Mouse (Mus musculus) liver, adult 2 months (tissue): Measurements from ENCODE around the gene Rpl4.
"Not testable (repeated sequence)": the region's sequence is repeated elsewhere in the genome, so short reads cannot be mapped to it uniquely, and the experiment has no call there.

ENCODE experiments used
- CTCF ChIP-seq: fragments of 200-500 bp; IDR thresholded peaks from 2 replicates; pipeline ENCODE4 v1.5.1; 2011; ENCODE audit warnings: low read depth, low read length, control low read depth
- POLR2A ChIP-seq: fragments of 200-500 bp; IDR thresholded peaks from 2 replicates; pipeline ENCODE4 v1.6.1; 2011; ENCODE audit warnings: low read length, control low read depth; ENCODE audit not compliant: insufficient read depth; ENCODE audit errors: extremely low read depth

- not testable (repeated sequence) for TF ChIP-seq CTCF, POLR2A
Measured at GRCm38 (mm10) chr9:64169967-64170366, 3.2 kb upstream of the Rpl4 start.
